Mouse (Mus musculus) liver, postnatal 0 days (tissue): ENCODE results near the gene Zmym5.

Experiments used
- CTCF ChIP-seq: sonication (generic); IDR thresholded peaks from 2 replicates; pipeline ENCODE4 v1.5.1; 2016; ENCODE audit warnings: antibody characterized with exemption, low read depth
- EP300 ChIP-seq: IDR thresholded peaks from 2 replicates; pipeline ENCODE4 v1.6.1; 2016; ENCODE audit warnings: antibody characterized with exemption, low read depth, mild to moderate bottlenecking

GRCm38 (mm10) chr14:56849681-56850080, 38.2 kb upstream of the Zmym5 start:
- TF ChIP-seq EP300: no peak
- no peak for TF ChIP-seq CTCF
